Mouse (Mus musculus) embryonic facial prominence, embryonic 14.5 days (tissue): Measurements from ENCODE around the gene Fkbp1a. TPM values are rescaled to one million over a fixed set of nuclear protein-coding genes. Genes with fewer than 3 reads are reported as not detected.

Experiments used
- ATAC-seq: fragments of 200-750 bp; cut with Nextera tagmentation; 2 replicates; pipeline ENCODE4 v1.8.0; 2017; ENCODE audit warnings: low read depth, moderate number of reproducible peaks, moderate TSS enrichment
- DNase-seq: peaks from one replicate; pipeline ENCODE4 v3.0.0-alpha.2; 2015; ENCODE audit warnings: low spot score
- H3K27ac ChIP-seq: fragments of 300-500 bp; sonication (generic); replicated peaks from 2 replicates; pipeline ENCODE4 v1.5.1; 2014; ENCODE audit warnings: low read depth, mild to moderate bottlenecking, low read length, moderate library complexity
- H3K27me3 ChIP-seq: fragments of 300-500 bp; sonication (generic); replicated peaks from 2 replicates; pipeline ENCODE4 v1.6.1; 2014; ENCODE audit warnings: low read length; ENCODE audit not compliant: control insufficient read depth, insufficient read depth
- H3K36me3 ChIP-seq: fragments of 300-500 bp; sonication (generic); 2 replicates; pipeline ENCODE4 v1.6.1; 2014; ENCODE audit warnings: low read length, mixed read lengths; ENCODE audit not compliant: control insufficient read depth, insufficient read depth
- H3K4me1 ChIP-seq: fragments of 300-500 bp; sonication (generic); 2 replicates; pipeline ENCODE4 v1.6.1; 2014; ENCODE audit warnings: antibody characterized with exemption, low read length; ENCODE audit not compliant: control insufficient read depth, insufficient read depth
- H3K4me2 ChIP-seq: fragments of 300-500 bp; sonication (generic); 2 replicates; pipeline ENCODE4 v1.6.1; 2014; ENCODE audit warnings: low read depth, mild to moderate bottlenecking, low read length, moderate library complexity, mixed read lengths
- H3K4me3 ChIP-seq: fragments of 300-500 bp; sonication (generic); 2 replicates; pipeline ENCODE4 v1.5.1; 2014; ENCODE audit warnings: low read depth, mild to moderate bottlenecking, low read length
- H3K9ac ChIP-seq: fragments of 300-500 bp; sonication (generic); 2 replicates; pipeline ENCODE4 v1.6.1; 2014; ENCODE audit warnings: low read depth, mild to moderate bottlenecking, low read length, moderate library complexity, mixed read lengths
- H3K9me3 ChIP-seq: fragments of 300-500 bp; sonication (generic); 2 replicates; pipeline ENCODE4 v1.6.1; 2016; ENCODE audit warnings: low read length; ENCODE audit not compliant: control insufficient read depth
- WGBS: fragments of 180-500 bp; shearing (Covaris S2); extraction: QIAGEN DNeasy Blood & Tissue Kit; methylation state at CpG from one replicate; pipeline ENCODE4 v1.1.7; 2014; 5-methylcytosine and 5-hydroxymethylcytosine counted together
- polyA plus RNA-seq: library from polyadenylated mRNA; unstranded; fragments of >200 nt; fragmentation: Nextera tagmentation; extraction: Ambion mirVana; gene quantifications from 2 replicates; pipeline ENCODE4 v1.2.1, GENCODE M21; 2014

The Fkbp1a gene
- polyA plus RNA-seq: 630 and 649 TPM in 2 replicates

DNA sequence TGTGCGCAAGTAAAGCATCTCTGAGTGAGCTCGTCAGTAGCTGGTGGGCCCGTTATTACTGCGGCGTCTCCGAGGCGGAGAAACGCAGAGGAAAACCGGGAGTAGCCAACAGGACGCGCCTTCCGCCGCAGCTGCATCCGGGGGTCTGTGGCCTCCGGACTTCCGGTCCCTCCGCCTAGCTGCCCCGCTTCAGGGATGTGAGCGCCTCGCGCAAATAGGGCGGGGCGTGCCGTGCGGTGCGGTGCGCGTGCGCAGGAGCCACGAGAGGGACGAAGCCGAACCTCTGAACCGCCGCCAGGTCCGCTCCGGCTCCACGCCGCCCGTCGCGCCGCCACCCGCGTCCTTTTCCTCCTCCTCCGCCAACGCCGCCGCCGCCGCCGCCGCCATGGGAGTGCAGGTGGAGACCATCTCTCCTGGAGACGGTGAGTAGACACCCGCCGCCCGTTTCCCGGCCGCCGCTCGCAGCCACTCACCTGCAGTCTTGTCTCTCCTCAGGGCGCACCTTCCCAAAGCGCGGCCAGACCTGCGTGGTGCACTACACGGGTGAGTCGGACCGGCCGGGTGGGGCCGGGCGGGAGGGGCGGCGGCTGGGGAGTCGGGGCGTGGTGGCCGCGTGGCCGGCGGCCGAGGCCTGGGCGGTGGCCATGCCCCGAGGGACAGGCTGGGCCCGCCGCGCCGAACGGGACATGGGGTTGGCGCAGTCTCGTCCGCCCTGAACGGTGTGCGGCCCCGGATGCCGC lies at the start of gene Fkbp1a:
Gene Fkbp1a (plus strand): TSS at position 161 of the 740 bp plus-strand sequence.
- Histone ChIP-seq H3K27me3 (no peaks in the 10 kb centered on the region), H3K4me1 (peaks cover 26% of the 10 kb centered on the region), H3K4me3 (peak within 1 kb of the TSS; percentile 97), H3K9ac (peak within 1 kb of the TSS; percentile 95), H3K36me3 (peaks cover 34% of the 10 kb centered on the region), H3K4me2 (peak within 1 kb of the TSS; percentile 77), H3K27ac (peak within 1 kb of the TSS; percentile 89), H3K9me3 (no peaks in the 10 kb centered on the region)
- peak; percentile 97 for DNase-seq
- peak; percentile 97 for ATAC-seq
- under 1% methylated on average over 28 of the region's 93 CpGs for WGBS

DNA sequence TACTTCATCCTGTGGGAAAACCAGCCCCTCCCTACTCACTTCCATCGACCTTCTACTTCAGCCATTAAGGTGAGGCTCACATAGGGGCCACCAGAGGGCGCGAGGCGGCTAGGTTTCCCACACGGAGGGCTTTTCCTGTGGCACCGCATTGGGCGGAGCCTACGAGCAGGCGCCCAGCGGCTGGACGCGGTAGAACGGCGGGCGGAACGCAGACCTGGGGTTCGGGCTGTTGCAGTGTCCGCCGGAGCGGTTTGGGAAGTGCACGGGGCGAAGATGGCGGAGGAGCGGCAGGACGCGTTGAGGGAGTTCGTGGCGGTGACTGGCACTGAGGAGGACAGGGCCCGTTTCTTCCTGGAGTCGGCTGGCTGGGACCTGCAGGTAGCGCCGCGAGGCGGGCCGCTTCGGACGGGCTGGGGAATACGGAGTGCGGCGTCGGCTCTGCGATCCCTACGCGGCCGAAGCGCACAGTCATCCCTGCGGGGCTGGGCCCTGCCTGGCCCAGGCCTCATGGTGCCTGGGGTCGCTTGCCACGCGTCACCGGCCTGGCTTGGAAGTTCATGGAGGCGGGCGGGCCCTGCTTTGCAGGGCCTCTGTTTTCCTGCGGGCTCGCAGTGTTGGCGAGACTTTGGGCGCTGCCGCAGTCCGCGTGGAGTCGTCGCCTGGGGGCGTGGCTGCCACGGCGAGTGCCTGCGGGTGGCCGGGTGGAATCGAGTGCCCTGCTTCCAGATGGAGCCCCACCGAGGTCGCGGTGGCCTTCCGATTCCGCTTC lies 48.1 kb upstream of the Fkbp1a start, which contains the start of gene Nsfl1c:
Gene Nsfl1c (plus strand): TSS at position 148 of the 769 bp plus-strand sequence.
- Histone ChIP-seq H3K4me1 (peaks cover 7% of the 10 kb centered on the region), H3K4me3 (peak within 1 kb of the TSS; percentile 92), H3K36me3 (peaks cover 29% of the 10 kb centered on the region), H3K27me3 (no peaks in the 10 kb centered on the region), H3K9me3 (no peaks in the 10 kb centered on the region), H3K9ac (peak within 1 kb of the TSS; percentile 89), H3K4me2 (peak within 1 kb of the TSS; percentile 76), H3K27ac (peak within 1 kb of the TSS; percentile 58)
- WGBS: under 1% methylated on average over 47 of the region's 73 CpGs
- ATAC-seq: peak; percentile 100
- DNase-seq: peak; percentile 96

DNA sequence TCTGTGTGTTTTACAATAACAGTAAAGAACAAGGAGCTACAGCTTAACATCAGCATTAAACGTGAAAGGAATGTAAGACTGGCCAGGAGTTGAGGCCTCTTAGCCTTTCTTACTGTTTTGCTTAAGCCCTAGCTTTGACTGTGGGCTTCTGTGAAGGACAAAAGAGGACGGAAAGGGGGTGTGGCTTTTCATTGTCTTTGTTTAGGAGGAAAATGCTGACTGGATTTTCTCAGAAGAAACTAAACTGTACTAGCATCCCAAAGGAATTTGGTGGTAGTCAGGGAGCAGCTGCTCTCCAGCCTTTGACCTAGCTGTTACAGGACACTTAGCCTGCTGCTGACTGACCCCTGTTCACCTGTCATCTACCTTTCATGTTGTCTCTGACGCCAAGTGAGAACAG lies 43.9 kb upstream of the Fkbp1a start:
- 71% methylated on average over 3 of the region's 3 CpGs for WGBS
- H3K4me3 ChIP-seq: no peak overlapping the region
- ATAC-seq: no peak
- H3K27ac ChIP-seq: no peak overlapping the region
- H3K9ac ChIP-seq: 0 out of 2 replicates have a peak overlapping the region, but pooled peaks have one; percentile 8
- H3K4me2 ChIP-seq: no peak overlapping the region
- no peaks in the 10 kb centered on the region for H3K9me3 ChIP-seq
- H3K4me1 ChIP-seq: peaks cover 7% of the 10 kb centered on the region
- H3K27me3 ChIP-seq: no peaks in the 10 kb centered on the region
- H3K36me3 ChIP-seq: peaks cover 66% of the 10 kb centered on the region
- DNase-seq: no peak

DNA sequence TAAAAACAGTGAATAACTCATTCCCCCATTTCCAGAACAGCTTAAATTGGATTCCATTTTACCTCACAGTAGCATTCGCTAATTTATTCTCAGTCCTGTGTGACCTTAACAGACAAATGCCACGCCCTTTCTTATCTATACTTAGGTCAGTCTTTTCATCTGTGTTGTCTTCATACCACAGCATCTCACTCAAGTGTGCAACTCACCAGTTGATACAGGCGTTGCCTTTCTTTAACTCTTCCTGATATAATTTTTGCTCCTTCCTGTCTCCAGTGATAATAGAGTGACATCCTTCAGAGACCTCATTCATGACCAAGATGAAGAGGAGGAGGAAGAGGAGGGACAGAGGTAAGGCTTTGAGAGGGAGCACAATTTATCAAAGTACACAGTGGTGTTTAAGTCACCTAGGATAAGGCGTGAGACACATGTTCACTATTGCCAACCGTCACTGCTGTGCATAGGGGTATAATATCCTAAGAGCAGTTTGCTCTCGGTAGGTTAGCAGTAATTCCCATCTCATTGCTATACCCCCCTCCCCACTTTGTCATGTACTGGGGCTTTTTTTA lies 41.8 kb upstream of the Fkbp1a start:
- Histone ChIP-seq H3K4me2 (no peak overlapping the region), H3K9me3 (no peaks in the 10 kb centered on the region), H3K4me1 (no peaks in the 10 kb centered on the region), H3K27me3 (no peaks in the 10 kb centered on the region), H3K9ac (no peak overlapping the region), H3K4me3 (no peak overlapping the region), H3K27ac (no peak overlapping the region), H3K36me3 (peaks cover 87% of the 10 kb centered on the region)
- WGBS: 92% methylated on average over 6 of the region's 6 CpGs
- no peak for ATAC-seq
- no peak for DNase-seq

DNA sequence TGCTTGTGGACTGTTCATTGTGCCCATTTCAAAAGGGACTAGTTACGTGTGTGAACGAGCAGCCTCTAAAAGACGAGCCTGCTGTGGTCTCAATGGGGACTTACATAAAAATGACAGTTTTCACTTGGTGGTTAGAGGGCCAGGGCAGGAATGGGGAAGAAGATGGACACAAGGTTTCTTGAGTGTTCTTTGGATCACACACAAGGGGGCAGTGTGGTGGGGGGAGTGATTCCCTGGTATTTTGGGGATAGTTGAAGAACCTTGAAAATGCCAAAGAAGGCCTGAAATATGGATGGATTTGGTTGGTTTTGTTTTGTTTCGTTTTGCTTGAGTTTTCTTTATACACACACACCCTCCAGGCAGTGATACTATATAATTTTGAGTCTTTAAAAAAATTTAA lies 38.1 kb upstream of the Fkbp1a start:
- WGBS: 88% methylated on average over 4 of the region's 4 CpGs
- no peaks in the 10 kb centered on the region for H3K4me1 ChIP-seq

DNA sequence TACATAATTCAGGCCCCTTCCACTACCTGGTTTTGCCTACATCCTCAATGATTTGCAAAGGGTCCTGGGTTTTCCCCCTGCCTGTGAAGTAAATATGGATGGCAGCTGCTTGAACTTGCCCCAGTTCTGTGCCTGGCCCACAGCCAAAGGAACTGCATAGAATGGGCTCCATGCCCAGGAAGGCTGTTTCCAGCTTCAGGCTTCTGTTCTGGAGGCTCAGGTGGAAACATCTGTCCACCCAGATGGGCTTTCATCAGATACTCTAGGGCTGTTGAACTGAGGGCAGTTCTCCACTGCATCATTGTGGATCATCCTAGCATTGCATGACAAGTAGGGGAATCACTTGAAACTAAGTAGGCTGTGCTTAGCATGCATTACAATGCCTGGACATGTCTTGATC lies 30.1 kb upstream of the Fkbp1a start:
- no peak overlapping the region for H3K9ac ChIP-seq

More for the DNA sequence above, 38.1 kb upstream of the Fkbp1a start:
- ATAC-seq (no peak), DNase-seq (no peak)
- no peak overlapping the region for H3K27ac ChIP-seq
- no peaks in the 10 kb centered on the region for H3K27me3 ChIP-seq
- H3K4me2 ChIP-seq: no peak overlapping the region
- H3K4me3 ChIP-seq: no peak overlapping the region
- no peaks in the 10 kb centered on the region for H3K9me3 ChIP-seq
- no peak overlapping the region for H3K9ac ChIP-seq
- peaks cover 84% of the 10 kb centered on the region for H3K36me3 ChIP-seq

DNA sequence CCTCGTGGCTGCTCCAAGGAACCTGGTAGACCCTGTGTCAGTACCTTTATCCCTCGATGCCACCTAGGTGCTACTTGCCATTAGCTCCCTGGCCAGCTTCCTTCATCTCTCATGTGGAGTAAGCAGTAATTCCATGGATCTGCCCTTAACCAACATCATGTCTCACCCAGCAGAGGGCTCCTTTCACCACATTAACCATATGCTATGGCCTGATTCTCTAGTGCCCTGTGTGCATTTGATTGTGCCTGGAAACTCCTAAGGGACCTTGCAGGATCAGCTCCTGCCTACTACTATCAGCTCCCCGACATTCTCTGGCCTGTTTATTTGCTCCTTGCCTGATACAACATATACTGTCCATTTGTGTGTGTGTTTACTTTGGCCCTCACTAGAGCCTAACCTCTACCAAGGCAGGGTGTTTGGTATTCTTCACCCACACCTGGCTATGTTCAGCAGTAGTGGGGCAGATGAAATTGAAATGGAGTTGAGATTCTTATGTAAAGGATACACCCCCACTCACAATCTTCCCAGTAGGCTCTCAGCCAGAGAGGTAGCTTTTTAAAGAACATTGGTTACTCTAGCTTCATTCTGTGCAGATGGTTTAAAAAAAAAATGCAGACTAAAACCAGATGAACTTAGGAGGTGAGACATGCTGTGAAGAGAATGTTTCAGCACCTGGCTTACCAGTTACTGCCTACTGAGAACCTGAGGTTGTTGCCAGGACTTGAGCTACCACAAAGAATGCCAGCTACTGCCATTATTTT lies 28.6 kb upstream of the Fkbp1a start:
- peaks cover 81% of the 10 kb centered on the region for H3K36me3 ChIP-seq
- no peak for DNase-seq
- no peaks in the 10 kb centered on the region; the same call in 1 of the 2 replicates for H3K4me1 ChIP-seq
- WGBS: 90% methylated on average over 3 of the region's 3 CpGs
- H3K4me2 ChIP-seq: no peak overlapping the region
- no peak for ATAC-seq
- no peaks in the 10 kb centered on the region for H3K9me3 ChIP-seq
- H3K27me3 ChIP-seq: no peaks in the 10 kb centered on the region
- H3K27ac ChIP-seq: no peak overlapping the region
- H3K9ac ChIP-seq: no peak overlapping the region
- no peak overlapping the region for H3K4me3 ChIP-seq

More for the DNA sequence above, 30.1 kb upstream of the Fkbp1a start:
- Histone ChIP-seq H3K4me2 (no peak overlapping the region), H3K27me3 (no peaks in the 10 kb centered on the region), H3K9me3 (no peaks in the 10 kb centered on the region), H3K4me3 (no peak overlapping the region), H3K36me3 (peaks cover 89% of the 10 kb centered on the region), H3K27ac (no peak overlapping the region), H3K4me1 (no peaks in the 10 kb centered on the region; the same call in 1 of the 2 replicates)
- peak; percentile 86 for DNase-seq
- ATAC-seq: peak; percentile 86

DNA sequence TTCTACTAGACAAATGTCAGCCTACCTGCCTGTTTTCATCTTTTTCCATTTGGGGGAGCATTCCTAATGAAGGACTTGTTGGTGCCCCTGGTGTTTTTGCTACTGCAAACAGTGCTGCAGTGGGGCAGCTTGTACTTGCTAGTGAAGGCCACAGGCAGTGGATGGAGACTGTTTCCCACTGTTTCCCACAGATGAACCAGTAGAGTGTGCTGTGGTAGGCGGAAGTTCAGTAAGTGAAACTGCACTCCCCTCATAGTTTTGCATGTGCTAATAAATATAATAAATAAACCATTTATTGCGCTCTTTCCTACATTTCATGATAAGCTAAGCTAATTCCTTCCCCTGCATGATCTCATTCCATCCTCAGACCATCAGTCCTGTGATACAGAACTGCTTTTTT lies 23.3 kb upstream of the Fkbp1a start:
- ATAC-seq (no peak), DNase-seq (no peak)
- Histone ChIP-seq H3K36me3 (peaks cover 57% of the 10 kb centered on the region), H3K9ac (no peak overlapping the region), H3K4me2 (no peak overlapping the region), H3K4me3 (no peak overlapping the region), H3K27ac (no peak overlapping the region), H3K4me1 (no peaks in the 10 kb centered on the region), H3K27me3 (no peaks in the 10 kb centered on the region), H3K9me3 (no peaks in the 10 kb centered on the region)
- 92% methylated on average over 2 of the region's 2 CpGs for WGBS
